Mouse (Mus musculus): ENCODE measurements around the gene Zfr2. TPM values are rescaled to one million over a fixed set of nuclear protein-coding genes. Genes with fewer than 3 reads are reported as not detected.

Zfr2 gene
- polyA plus RNA-seq, 1 experiment from 2014 or later: 25.1 TPM

DNA sequence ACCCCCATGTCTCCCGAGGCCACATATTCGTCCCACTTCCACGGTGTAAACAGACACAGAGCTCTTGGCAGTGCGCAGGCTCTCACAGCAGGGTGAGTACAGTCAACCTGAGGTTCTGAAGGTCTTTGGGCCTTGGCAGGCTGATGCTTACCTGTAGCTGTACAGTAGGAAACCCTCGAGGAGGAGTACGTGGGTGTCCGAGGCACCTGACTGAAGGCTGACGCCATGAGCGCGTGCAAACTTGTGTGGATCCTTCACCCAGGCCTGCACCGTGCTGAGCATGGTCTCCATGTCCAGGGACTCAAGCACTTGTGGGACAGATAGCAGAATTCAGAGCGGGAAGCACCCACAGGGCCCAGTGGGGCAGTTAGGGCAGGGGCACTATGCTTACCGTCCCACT, 32.8 kb upstream of the Zfr2 start:
- no peaks in the 10 kb centered on the region for H3K9me3 ChIP-seq (ENCODE audit: control insufficient read depth, low read length)
- H3K36me3 ChIP-seq (ENCODE audit: control insufficient read depth, insufficient read depth, low read length): no peaks in the 10 kb centered on the region
- no peak overlapping the region for H3K27ac ChIP-seq (ENCODE audit: low read depth, low read length)
- 86% methylated on average over 13 of the region's 13 CpGs for WGBS
- H3K4me1 ChIP-seq (ENCODE audit: control insufficient read depth, insufficient read depth, low read length): no peaks in the 10 kb centered on the region
- ATAC-seq (ENCODE audit: low read depth): no peak
- H3K27me3 ChIP-seq (ENCODE audit: control insufficient read depth, insufficient read depth, low read length): no peaks in the 10 kb centered on the region
- no peak overlapping the region for H3K9ac ChIP-seq (replicated peaks; ENCODE audit: low read depth, low read length)
- no peak overlapping the region for H3K4me3 ChIP-seq (ENCODE audit: low read depth, low read length)
- H3K4me2 ChIP-seq (ENCODE audit: low read depth, low read length): no peak overlapping the region

GRCm38 (mm10) chr10:81200605-81201287, 32.2 kb upstream of the Zfr2 start:
- Histone ChIP-seq H3K4me1 (ENCODE audit: control insufficient read depth, insufficient read depth, low read length) (no peaks in the 10 kb centered on the region), H3K9me3 (ENCODE audit: control insufficient read depth, low read length) (no peaks in the 10 kb centered on the region), H3K27ac (ENCODE audit: low read depth, low read length) (no peak overlapping the region), H3K4me3 (ENCODE audit: low read depth, low read length) (no peak overlapping the region), H3K36me3 (ENCODE audit: control insufficient read depth, insufficient read depth, low read length) (peaks cover 2% of the 10 kb centered on the region; the same call in 1 of the 2 replicates), H3K4me2 (ENCODE audit: low read depth, low read length) (no peak overlapping the region), H3K9ac (replicated peaks; ENCODE audit: low read depth, low read length) (no peak overlapping the region), H3K27me3 (ENCODE audit: control insufficient read depth, insufficient read depth, low read length) (no peaks in the 10 kb centered on the region)
- 75% methylated on average over 20 of the region's 20 CpGs for WGBS
- no peak for ATAC-seq (ENCODE audit: low read depth)

DNA sequence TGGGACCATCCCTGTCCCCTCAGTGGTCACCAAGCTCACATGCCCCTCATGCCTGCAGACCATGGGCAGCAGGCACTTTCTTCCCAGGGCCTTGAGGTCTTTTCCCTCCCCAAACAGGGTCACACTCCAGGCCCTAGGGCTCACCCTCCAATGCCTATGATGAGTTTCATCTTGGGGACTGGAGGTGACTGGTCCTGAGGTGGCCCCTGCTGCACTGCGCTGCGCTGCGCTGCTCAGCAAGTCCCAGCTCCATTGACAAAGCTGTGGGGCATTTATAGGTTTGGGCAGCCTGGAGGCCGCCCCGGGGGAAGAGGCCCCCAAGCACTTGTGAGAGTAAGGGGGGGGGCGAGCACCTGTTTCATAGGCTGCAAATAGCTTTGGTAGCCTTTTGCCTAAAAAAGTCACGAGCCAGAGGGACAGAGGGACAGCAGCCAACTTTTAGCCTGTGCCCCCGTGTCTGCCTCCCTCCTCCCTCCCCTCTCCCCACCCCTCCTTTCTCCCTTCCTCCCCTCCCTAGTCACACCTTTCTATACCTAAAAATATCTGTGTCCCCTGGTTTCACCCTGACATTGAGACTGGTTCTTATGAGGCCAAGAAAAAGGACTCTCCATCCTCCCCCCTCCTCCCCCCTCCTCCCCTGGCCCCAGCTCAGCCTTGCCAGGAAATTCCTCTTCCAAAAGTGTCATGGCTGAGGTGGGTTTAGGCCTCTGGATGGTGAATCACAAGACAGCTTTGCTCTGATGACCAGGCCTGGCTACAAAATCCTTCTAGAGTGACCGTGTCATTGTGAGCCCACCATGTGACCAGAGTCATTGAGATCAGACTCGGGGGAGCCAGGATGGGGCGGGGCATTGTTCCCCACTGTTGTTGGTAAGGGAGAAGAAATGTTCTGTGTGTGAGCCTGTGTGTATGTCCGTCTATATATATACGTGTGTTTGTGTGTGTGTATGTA, 30.9 kb upstream of the Zfr2 start, which contains the start of gene Nmrk2:
Gene Nmrk2 (minus strand): TSS at position 245 of the 952 bp plus-strand sequence.
- H3K9ac ChIP-seq (replicated peaks; ENCODE audit: low read depth, low read length): no peak within 1 kb of the TSS
- H3K9me3 ChIP-seq (ENCODE audit: control insufficient read depth, low read length): no peaks in the 10 kb centered on the region
- WGBS: 63% methylated on average over 13 of the region's 13 CpGs
- no peaks in the 10 kb centered on the region for H3K27me3 ChIP-seq (ENCODE audit: control insufficient read depth, insufficient read depth, low read length)
- H3K4me1 ChIP-seq (ENCODE audit: control insufficient read depth, insufficient read depth, low read length): no peaks in the 10 kb centered on the region
- no peak within 1 kb of the TSS for H3K27ac ChIP-seq (ENCODE audit: low read depth, low read length)
- no peak for ATAC-seq (ENCODE audit: low read depth)
- H3K36me3 ChIP-seq (ENCODE audit: control insufficient read depth, insufficient read depth, low read length): peaks cover 10% of the 10 kb centered on the region
- H3K4me3 ChIP-seq (ENCODE audit: low read depth, low read length): no peak within 1 kb of the TSS
- no peak within 1 kb of the TSS for H3K4me2 ChIP-seq (ENCODE audit: low read depth, low read length)

DNA sequence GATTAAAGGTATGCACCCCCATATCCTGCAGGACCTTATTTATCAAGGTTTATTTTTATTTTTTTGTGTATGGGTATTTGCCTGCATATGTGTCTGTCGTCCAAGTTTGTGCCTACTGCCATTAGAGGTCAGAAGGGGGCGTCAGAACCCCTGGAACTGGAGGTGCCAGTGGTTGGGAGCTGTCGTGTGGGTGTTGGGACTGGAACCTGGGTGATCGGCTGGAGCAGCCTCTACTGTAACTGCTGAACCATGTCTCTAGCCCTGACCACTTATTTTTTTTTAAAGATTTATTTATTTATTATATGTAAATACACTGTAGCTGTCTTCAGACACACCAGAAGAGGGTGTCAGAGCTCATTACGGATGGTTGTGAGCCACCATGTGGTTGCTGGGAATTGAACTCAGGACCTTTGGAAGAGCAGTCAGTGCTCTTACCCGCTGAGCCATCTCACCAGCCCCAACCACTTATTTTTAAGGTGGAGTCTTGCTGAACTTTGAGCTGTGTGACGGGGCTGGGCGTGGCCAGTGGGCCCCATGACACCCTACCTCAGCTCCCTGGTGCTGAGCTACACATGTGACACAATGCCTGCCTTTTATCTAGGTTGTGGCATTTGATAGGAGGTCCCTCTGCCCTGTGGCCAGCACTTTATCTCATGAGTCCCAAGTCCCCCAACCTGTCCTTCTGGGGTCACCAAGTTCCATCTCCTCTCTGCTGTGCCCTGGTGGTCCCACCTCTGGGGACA, 29.8 kb upstream of the Zfr2 start:
- Histone ChIP-seq H3K4me1 (ENCODE audit: control insufficient read depth, insufficient read depth, low read length) (no peaks in the 10 kb centered on the region), H3K36me3 (ENCODE audit: control insufficient read depth, insufficient read depth, low read length) (peaks cover 16% of the 10 kb centered on the region), H3K9ac (replicated peaks; ENCODE audit: low read depth, low read length) (no peak overlapping the region), H3K4me3 (ENCODE audit: low read depth, low read length) (no peak overlapping the region), H3K9me3 (ENCODE audit: control insufficient read depth, low read length) (no peaks in the 10 kb centered on the region), H3K4me2 (ENCODE audit: low read depth, low read length) (no peak overlapping the region), H3K27ac (ENCODE audit: low read depth, low read length) (no peak overlapping the region), H3K27me3 (ENCODE audit: control insufficient read depth, insufficient read depth, low read length) (no peaks in the 10 kb centered on the region)
- ATAC-seq (ENCODE audit: low read depth): no peak
- 73% methylated on average over 8 of the region's 8 CpGs for WGBS

- WGBS: 72% methylated on average over 4 of the region's 4 CpGs
- Histone ChIP-seq H3K27ac (ENCODE audit: low read depth, low read length) (no peak overlapping the region), H3K36me3 (ENCODE audit: control insufficient read depth, insufficient read depth, low read length) (peaks cover 25% of the 10 kb centered on the region), H3K4me3 (ENCODE audit: low read depth, low read length) (no peak overlapping the region), H3K9me3 (ENCODE audit: control insufficient read depth, low read length) (no peaks in the 10 kb centered on the region), H3K9ac (replicated peaks; ENCODE audit: low read depth, low read length) (0 out of 2 replicates have a peak overlapping the region, but pooled peaks have one; percentile 1), H3K27me3 (ENCODE audit: control insufficient read depth, insufficient read depth, low read length) (no peaks in the 10 kb centered on the region), H3K4me2 (ENCODE audit: low read depth, low read length) (no peak overlapping the region), H3K4me1 (ENCODE audit: control insufficient read depth, insufficient read depth, low read length) (no peaks in the 10 kb centered on the region)
- ATAC-seq (ENCODE audit: low read depth): 0 out of 2 replicates have a peak, but pooled peaks have one; percentile 9
These were observed 28.8 kb upstream of the Zfr2 start for GRCm38 (mm10) chr10:81204137-81204536.

DNA sequence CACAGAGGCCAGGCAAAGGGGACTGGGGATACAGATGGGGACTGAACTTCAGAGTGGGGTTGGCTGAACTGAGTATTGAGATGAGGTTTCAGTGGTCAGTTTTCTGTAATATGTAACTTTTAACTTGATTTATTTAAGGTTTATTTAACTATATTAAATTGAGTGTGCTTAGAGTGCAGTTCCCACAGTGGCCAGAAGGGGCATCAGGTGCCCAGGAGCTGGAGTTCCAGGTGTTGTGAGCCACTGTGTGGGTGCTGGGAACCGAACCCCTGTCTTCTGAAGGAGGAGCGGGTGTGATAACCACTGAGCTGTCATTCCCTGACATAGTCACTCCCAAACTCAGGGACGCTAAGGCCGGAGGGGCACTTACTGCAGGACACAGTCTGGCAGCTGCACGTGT, 22.8 kb upstream of the Zfr2 start:
- Histone ChIP-seq H3K9ac (replicated peaks; ENCODE audit: low read depth, low read length) (no peak overlapping the region), H3K27ac (ENCODE audit: low read depth, low read length) (no peak overlapping the region), H3K4me1 (ENCODE audit: control insufficient read depth, insufficient read depth, low read length) (no peaks in the 10 kb centered on the region), H3K36me3 (ENCODE audit: control insufficient read depth, insufficient read depth, low read length) (peaks cover 72% of the 10 kb centered on the region), H3K27me3 (ENCODE audit: control insufficient read depth, insufficient read depth, low read length) (no peaks in the 10 kb centered on the region), H3K4me3 (ENCODE audit: low read depth, low read length) (no peak overlapping the region), H3K4me2 (ENCODE audit: low read depth, low read length) (no peak overlapping the region), H3K9me3 (ENCODE audit: control insufficient read depth, low read length) (no peaks in the 10 kb centered on the region)
- WGBS: 95% methylated on average over 5 of the region's 5 CpGs
- ATAC-seq (ENCODE audit: low read depth): no peak

DNA sequence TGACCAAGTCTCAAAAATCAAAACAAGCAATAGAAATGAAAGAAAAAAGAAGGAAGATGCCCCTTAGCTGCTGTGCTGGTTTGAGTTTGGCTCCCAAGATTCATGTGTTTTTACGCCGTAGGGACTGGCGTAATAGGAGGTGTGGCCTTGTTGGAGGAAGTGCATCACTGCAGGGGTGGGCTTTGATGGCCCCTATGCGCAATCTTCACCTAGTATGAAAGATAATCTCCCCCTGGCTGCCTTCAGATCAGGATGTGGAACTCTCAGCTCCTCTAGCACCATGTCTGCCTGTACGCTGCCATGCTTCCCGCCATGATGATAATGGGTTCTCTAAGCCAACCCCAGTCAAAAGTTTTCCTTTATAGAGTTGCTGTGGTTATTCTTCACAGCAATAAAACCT, 16.7 kb upstream of the Zfr2 start:
- Histone ChIP-seq H3K4me2 (ENCODE audit: low read depth, low read length) (no peak overlapping the region), H3K9ac (replicated peaks; ENCODE audit: low read depth, low read length) (no peak overlapping the region), H3K27ac (ENCODE audit: low read depth, low read length) (no peak overlapping the region), H3K36me3 (ENCODE audit: control insufficient read depth, insufficient read depth, low read length) (peaks cover 55% of the 10 kb centered on the region), H3K9me3 (ENCODE audit: control insufficient read depth, low read length) (no peaks in the 10 kb centered on the region), H3K4me3 (ENCODE audit: low read depth, low read length) (no peak overlapping the region), H3K27me3 (ENCODE audit: control insufficient read depth, insufficient read depth, low read length) (no peaks in the 10 kb centered on the region), H3K4me1 (ENCODE audit: control insufficient read depth, insufficient read depth, low read length) (no peaks in the 10 kb centered on the region)
- 86% methylated on average over 6 of the region's 6 CpGs for WGBS
- no peak for ATAC-seq (ENCODE audit: low read depth)

DNA sequence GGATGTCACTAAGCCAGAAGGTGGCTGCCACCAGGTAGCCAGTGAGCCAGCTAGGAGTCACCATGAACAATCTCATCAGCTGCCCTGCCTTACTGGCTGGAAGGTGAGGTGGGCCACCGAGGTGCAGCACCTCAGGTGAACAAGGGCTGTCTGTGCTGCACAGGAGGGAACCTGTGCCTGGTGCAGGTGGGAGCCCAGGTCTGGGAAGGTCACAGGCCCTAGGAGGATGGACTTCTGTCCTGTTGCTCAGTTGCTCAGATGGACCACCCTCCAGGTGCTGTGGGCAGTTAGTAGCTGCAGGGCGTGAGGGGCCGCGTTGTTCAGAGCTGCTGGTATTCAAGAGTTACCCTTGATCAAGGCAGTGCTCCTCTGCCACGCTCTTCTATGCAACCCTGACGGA, 16.1 kb upstream of the Zfr2 start:
- no peak overlapping the region for H3K9ac ChIP-seq (replicated peaks; ENCODE audit: low read depth, low read length)
- H3K27me3 ChIP-seq (ENCODE audit: control insufficient read depth, insufficient read depth, low read length): no peaks in the 10 kb centered on the region
- H3K36me3 ChIP-seq (ENCODE audit: control insufficient read depth, insufficient read depth, low read length): peaks cover 57% of the 10 kb centered on the region
- H3K27ac ChIP-seq (ENCODE audit: low read depth, low read length): no peak overlapping the region
- no peaks in the 10 kb centered on the region for H3K4me1 ChIP-seq (ENCODE audit: control insufficient read depth, insufficient read depth, low read length)
- no peak overlapping the region for H3K4me3 ChIP-seq (ENCODE audit: low read depth, low read length)
- no peaks in the 10 kb centered on the region for H3K9me3 ChIP-seq (ENCODE audit: control insufficient read depth, low read length)
- H3K4me2 ChIP-seq (ENCODE audit: low read depth, low read length): no peak overlapping the region
- 89% methylated on average over 6 of the region's 6 CpGs for WGBS
- ATAC-seq (ENCODE audit: low read depth): no peak
